Mouse (Mus musculus) ovary, postnatal 14 days (tissue): ENCODE results near the gene Cks1b.

Experiments
- DNase-seq: peaks from one replicate; pipeline ENCODE4 v3.0.0; 2022; ENCODE audit warnings: low spot score

Cks1b gene

DNA sequence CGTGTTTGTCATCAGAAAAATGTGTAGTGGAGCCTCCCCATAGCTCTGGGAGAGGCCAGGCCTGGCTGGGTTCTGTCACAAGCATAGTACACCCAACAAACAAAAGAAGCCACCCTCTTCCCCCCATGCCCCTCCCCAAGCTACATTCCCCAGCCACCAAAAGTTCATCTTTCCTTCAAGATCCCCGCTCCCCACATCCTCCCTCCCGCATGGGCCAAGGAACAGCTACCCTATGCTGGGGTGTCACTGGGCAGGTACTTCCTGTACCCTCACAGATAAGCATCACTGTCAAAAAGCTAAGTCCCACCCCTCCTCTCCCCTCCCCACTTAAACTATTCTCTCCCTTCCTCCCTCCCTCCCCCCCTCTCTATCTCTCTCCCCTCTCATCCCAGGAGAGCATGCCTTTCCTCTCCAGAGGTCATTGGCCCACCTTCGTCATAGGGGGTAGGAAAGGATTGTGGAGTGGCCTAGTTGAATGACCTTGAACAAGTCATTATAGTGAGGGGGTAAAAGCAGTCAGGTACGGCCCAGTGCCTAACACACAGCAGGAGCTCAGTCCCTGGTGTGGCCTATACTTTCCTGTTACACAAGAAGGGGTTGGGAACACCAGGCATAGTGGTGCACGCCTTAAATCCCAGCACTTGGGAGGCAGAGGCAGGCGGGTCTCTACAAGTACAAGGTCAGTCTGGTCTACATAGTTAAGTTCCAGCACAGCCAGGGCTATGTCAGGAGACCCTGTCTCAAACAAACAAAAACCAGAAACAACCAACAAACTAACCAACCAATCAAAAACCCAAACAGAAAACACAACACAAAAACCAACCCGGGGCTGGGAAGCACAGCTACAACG is 35.9 kb downstream of the Cks1b start:
- DNase-seq: no peak

DNA sequence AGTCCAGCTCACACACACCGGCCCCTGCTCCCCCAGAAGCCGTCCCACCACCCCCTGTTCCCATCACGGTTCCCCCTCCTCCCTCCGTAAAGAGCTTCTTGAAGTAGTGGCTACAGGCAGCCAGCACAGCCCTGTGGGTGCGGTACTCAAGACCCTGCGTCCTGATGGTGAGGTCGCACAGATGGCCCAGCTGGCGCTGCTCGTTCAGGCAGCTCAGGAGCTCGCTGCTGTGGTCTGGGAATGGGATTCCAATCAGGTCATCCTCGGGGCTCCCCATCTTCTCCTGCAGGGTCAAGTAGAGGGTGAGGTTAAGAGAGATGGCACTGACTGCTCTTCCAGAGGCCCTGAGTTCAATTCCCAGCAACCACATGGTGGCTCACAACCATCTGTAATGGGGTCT is 37.0 kb downstream of the Cks1b start:
- no peak for DNase-seq

DNA sequence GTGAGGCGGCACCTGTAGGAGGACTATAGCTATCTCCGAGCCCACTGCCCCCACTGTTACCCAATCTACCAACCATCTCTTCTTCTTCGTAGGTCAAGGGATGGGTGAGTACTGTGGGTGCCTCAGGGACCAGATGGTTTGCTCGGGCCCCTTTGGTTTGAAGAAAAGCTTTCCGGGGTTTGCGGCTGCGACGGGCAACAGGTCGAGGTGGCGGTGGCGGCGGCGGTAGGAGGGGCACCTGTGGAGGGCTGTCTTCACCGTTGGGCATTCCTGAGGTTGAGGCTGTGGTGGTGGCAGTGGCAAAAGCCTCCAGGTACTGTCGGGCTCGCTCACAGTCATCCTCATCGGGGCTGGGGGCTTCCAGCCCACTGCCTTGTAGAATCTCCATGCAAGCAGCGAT is 37.5 kb downstream of the Cks1b start:
- DNase-seq: no peak

DNA sequence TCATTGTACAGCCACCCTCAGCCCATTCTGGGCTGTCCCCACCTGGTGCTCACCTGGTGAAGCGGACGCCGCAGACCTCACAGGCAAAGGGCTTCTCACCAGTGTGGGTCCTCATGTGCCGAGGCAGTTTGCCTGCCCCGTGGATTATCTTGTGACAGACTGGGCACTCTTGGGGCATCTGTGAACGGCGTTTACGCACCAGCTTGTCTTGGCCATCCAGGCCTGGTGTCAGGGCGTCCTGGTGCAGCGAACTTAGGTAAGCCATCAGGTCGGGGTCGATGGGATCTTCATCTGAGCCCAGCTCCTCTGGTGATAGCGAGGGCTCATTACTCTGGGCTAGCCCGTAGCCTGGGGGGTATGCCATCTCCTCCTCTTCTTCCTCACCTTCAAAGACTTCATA is 37.9 kb downstream of the Cks1b start:
- DNase-seq: no peak

DNA sequence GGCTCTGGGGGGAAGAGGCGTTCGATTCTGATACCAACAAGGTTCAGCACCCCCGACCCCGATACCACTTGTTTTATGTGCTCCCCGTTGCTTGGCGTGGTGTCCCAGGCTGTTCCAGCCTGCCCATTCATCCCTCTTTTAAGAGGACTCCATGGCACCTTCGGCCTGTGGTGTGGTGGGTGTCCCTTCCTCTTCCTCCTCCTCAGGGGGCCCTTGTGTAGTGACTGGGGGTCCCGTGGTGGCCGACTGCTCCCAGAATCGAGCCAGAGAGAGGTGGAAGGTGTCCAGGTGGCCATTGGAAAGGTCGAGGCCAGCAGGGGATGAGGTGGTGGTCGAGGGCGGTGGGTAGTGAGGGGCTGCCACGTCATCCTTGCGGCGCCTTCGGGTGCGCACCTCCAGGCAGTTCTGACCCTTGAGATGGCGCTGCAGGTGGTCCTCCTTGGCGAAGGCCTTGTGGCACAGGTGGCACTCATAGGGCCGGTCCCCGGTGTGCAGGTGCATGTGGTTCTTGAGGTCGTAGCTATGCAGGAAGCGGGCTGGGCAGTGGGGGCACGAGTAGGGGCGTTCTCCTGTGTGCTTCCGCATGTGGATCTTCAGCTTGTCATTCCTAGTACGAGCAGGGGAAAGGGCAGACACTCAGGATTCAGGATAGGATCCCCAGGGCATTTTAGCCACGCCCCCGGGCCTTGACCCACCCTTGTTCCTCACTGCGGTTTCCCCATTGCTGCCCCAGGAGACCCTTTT is 38.6 kb downstream of the Cks1b start:
- DNase-seq: no peak

DNA sequence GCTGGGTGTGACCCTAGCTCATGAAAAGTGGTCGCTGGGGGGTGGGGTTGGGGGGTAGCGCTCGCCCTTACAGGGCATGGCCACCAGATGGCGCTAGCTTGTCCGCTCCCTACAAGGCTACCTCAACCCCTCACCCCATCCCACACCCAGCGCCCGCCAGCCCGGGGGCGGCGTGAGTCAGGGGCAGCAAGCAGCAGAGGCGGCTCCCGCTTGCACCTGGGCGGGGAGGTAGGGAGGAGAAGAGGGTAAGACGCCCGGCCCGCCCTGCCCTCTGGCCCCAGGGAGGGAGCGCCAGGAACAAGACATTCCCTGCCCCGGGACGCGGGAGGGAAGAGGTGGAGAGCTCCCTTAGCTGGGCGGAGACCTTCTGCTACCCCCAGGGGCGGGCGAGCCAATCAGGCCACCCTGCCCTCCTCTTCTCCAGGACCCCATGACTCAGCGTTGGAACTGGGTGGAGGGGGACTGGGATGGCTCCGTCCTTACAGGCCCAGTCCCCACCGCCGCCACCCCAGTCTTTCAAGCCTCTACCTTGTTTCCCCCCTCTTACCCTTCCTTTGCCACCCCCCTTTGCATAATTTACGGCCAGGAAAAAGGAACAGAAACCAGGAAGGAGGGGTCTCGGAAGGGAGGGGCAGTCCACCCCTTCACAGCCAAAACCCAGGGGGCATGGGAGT is 39.7 kb downstream of the Cks1b start:
- DNase-seq: peak; percentile 71

DNA sequence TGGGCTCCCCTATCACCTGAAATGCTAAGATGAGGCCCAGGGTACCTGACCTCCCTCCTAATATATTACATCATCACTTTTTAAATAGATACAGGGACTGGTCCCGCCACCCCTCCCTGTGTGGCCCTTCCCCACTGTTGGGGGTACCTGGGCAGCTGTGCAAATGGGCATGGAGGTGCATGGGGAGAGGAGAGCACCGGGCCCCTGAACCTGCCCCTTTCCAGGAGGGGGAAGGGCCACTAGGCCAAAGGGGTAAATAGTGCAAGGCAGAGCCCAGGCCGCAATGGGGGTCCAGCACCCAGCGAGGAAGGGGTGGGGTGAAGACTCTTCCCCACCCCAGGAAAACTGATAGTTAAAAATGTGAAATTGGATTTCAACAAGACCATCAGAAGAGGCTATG is 40.4 kb downstream of the Cks1b start:
- no peak for DNase-seq

DNA sequence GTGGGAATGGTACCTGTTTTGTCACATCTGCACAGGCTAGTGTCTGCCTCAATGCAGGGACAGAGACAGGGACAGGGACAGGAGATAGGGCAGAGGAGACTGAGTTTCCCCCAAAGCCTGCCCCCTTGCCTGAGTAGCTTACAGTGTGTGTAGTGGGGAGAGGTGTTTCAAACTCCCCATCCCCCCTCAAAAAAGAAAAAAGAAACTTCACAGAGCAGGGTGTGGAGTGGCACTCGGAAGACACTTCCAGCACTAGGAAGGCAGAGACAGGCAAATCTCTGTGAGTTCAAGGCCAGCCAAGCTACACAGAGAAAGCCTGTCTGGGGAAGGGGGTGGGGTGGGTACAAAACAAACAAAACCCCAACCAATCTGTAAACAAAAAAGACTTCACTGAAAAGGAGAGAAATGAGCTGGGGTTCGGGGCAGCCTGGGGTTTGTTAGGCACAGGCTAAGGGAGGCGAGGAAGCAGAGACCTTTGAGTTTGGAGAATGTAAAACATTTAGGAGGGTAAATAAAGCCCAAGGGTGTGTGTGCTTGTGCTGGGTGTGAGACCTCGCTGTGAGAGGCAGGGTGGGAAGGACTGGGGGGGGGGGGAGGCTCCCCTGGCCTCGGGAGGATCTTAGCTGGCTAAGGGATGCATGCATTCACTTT is 44.5 kb downstream of the Cks1b start:
- DNase-seq: no peak

DNA sequence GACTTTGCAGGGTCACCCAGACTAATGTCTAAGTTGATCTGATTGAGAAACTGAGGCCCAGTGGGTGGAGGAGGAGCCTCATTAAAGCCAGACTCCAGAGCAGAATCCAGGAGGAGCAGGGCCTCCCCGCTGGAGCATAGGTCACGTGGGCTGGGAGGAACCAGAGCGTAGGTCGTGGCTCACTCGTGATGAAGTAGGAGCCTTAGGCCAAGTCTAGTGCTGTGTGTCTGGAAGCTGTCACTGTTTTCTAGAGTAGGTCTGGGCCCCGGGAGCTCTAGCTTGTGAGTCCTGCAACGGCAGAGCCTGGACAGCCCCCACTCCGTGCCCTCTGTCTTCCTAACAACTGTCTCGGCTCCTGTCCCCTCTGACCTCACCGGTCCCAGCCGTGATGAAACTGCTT is 50.8 kb downstream of the Cks1b start:
- no peak for DNase-seq

DNA sequence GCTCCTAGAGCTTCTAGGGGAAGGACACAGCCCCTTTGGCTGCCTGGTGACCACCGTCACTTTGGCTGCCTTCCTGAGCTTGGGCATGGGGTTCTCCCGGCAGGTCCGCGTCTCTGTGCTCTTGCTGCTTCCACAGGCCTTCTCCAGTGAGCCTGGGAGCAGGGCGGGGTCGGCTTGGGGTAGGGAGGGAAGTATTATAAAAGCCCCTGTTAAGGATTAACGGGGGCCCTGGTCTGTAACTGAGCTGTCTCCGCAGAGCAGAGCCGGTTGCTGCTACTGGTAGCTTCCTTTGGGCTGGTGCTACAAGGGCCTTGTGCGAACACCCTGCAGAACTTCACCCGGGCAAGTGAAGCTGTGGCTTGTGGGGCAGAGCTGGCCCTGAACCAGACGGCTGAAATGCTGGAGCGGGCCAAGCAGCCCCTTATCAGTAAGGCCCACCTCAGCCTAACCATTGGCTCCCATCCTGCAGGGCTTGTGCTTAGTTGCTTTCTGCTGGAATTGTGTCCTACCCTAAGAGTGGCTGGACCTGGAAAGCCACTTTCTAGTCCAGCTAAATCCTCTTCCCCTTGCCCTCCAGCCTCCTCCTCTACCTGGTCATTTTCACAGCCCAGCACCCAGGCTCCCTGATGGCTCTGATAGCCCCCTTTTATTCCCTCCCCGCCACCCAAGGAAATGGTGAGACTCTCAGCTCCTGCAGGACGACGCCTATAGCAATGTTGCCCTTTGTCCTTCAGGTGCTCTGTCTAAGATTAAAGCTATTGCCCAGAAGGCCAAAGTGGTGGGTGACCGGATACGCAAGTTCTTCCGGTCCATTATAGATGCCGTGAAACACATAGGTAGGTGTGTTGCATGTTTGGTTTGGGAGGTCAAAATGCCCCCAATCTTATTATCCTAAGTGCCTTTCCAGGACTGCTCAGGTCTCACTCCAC is 52.4 kb downstream of the Cks1b start:
- DNase-seq: no peak
